Mouse (Mus musculus) erythroblast, embryonic 14.5 days (primary cell): ENCODE data around the gene Gstm4.

Experiments
- GATA1 ChIP-seq: IDR thresholded peaks from 2 replicates; pipeline ENCODE4 v1.6.1; 2012; ENCODE audit warnings: low read length, inconsistent platforms, mixed read lengths
- TAL1 ChIP-seq: IDR thresholded peaks from 3 replicates; pipeline ENCODE4 v1.6.1; 2012; ENCODE audit warnings: low read length, inconsistent platforms, mixed read lengths

DNA sequence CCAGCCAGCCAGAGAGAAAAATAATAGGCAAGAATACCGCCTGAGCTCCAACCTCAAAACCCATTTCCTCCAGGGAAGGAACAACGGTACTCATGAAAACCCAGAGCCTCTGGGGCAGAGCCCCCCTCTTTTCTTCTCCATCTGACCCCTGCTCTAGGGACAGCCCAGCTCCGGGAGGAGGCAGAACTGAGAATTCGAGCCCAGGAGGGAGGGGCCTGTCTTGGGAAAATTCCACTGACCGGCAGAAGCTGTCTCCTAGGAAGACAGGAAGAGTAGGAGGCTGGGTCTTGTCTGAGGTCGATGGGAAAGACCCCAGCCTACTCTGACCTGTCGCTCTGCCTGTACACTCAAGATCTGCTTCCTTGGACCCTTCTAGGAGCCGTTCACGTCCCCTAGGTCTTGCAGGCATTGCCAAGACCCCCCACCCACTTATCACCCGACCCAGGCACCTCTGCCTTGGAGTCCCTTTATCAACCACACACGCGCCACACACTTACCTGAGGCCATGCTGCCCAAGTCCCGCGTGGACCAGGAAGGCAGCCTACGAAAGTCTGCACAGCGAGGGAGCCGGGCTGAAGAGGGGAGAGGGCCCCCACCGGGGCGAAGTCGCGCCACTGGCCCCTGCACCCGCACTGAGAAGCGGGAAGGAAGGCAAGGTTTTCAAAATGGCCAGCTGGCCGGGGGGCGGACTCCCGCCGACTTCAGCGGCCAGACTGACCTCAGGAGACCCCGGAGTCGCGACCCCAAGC, 41.2 kb upstream of the Gstm4 start:
- TF ChIP-seq TAL1 = no peak
- no peak for TF ChIP-seq GATA1
